Mouse (Mus musculus): ENCODE measurements around the gene Alk. TPM values are rescaled to one million over a fixed set of nuclear protein-coding genes. Genes with fewer than 3 reads are reported as not detected.

The Alk gene
- 1 to 10 TPM; 5.4 to 6.7 TPM for total RNA-seq (2021)
- long read RNA-seq, experiment 1, partial matches to known transcripts, result 0 of 2 reads
- long read RNA-seq, experiment 1, other reads (novel, unspliced or antisense), result 2 of 2 reads
- long read RNA-seq, experiment 2, partial matches to known transcripts, result 2 of 2 reads
- long read RNA-seq, experiment 2, other reads (novel, unspliced or antisense), result 0 of 2 reads

- no peak for TF ChIP-seq CTCF (conservative IDR thresholded peaks at IDR 0.05)
- DNase-seq (ENCODE audit: low spot score in 2 of 2), result peak; percentile 85 to 89
- H3K27ac ChIP-seq, result peak within 1 kb of the TSS; percentile 23; the same call in 1 of the 2 replicates
- H3K4me3 ChIP-seq, result peak within 1 kb of the TSS; percentile 55
These were observed at the start of gene Alk for GRCm38 (mm10) chr17:72604610-72604980. Gene Alk (minus strand): TSS chr17:72604627.

GRCm38 (mm10) chr17:72652801-72653200 lies 48.4 kb upstream of the Alk start:
- H3K27ac ChIP-seq, result no peak overlapping the region
- no peak for DNase-seq (ENCODE audit: low spot score in 2 of 2)
- TF ChIP-seq CTCF (conservative IDR thresholded peaks at IDR 0.05), result no peak
- no peak overlapping the region for H3K4me3 ChIP-seq

- no peak for DNase-seq (ENCODE audit: low spot score in 2 of 2)
- Histone ChIP-seq H3K4me3 (no peak overlapping the region), H3K27ac (no peak overlapping the region)
- TF ChIP-seq CTCF (conservative IDR thresholded peaks at IDR 0.05), result no peak
These were observed 44.3 kb upstream of the Alk start for GRCm38 (mm10) chr17:72648607-72649217.

GRCm38 (mm10) chr17:72646167-72646566 lies 41.7 kb upstream of the Alk start:
- Histone ChIP-seq H3K4me3 (no peak overlapping the region), H3K27ac (no peak overlapping the region)
- TF ChIP-seq CTCF (conservative IDR thresholded peaks at IDR 0.05), result no peak
- DNase-seq (ENCODE audit: low spot score in 2 of 2), result no peak

- Histone ChIP-seq H3K4me3 (no peak overlapping the region), H3K27ac (no peak overlapping the region)
- TF ChIP-seq CTCF (conservative IDR thresholded peaks at IDR 0.05), result no peak
- DNase-seq (ENCODE audit: low spot score in 2 of 2), result no peak
These were observed 35.7 kb upstream of the Alk start for GRCm38 (mm10) chr17:72640095-72640494.

- TF ChIP-seq CTCF (conservative IDR thresholded peaks at IDR 0.05), result no peak
- H3K27ac ChIP-seq, result no peak overlapping the region
- H3K4me3 ChIP-seq, result no peak overlapping the region
- no peak for DNase-seq (ENCODE audit: low spot score in 2 of 2)
These were observed 35.0 kb upstream of the Alk start for GRCm38 (mm10) chr17:72639400-72639799.

GRCm38 (mm10) chr17:72606251-72606650 lies 1.8 kb upstream of the Alk start:
- peak; percentile 86 for TF ChIP-seq CTCF (conservative IDR thresholded peaks at IDR 0.05)
- Histone ChIP-seq H3K4me3 (no peak overlapping the region), H3K27ac (no peak overlapping the region)
- DNase-seq (ENCODE audit: low spot score in 2 of 2), result peak; percentile 72 to 92

GRCm38 (mm10) chr17:72603886-72604609 lies 379 bp downstream of the Alk start:
- Histone ChIP-seq H3K4me3 (peak overlapping the region; percentile 55), H3K27ac (no peak overlapping the region)
- peak in 1 of 2 experiments; percentile 9 for DNase-seq (ENCODE audit: low spot score in 2 of 2)
- TF ChIP-seq CTCF (conservative IDR thresholded peaks at IDR 0.05), result no peak

GRCm38 (mm10) chr17:72603118-72603885 lies 1.1 kb downstream of the Alk start:
- Histone ChIP-seq H3K4me3 (peak overlapping the region; percentile 55), H3K27ac (no peak overlapping the region)
- DNase-seq (ENCODE audit: low spot score in 2 of 2), result peak; percentile 19 to 47
- TF ChIP-seq CTCF (conservative IDR thresholded peaks at IDR 0.05), result no peak

- no peak for DNase-seq (ENCODE audit: low spot score in 2 of 2)
- Histone ChIP-seq H3K27ac (no peak overlapping the region), H3K4me3 (no peak overlapping the region)
- TF ChIP-seq CTCF (conservative IDR thresholded peaks at IDR 0.05), result no peak
These were observed 3.6 kb downstream of the Alk start for GRCm38 (mm10) chr17:72600806-72601205.

- no peak for TF ChIP-seq CTCF (conservative IDR thresholded peaks at IDR 0.05)
- DNase-seq (ENCODE audit: low spot score in 2 of 2), result no peak
- no peak overlapping the region for H3K4me3 ChIP-seq
- H3K27ac ChIP-seq, result no peak overlapping the region
These were observed 16.8 kb downstream of the Alk start for GRCm38 (mm10) chr17:72587671-72588070.

- no peak for TF ChIP-seq CTCF (conservative IDR thresholded peaks at IDR 0.05)
- DNase-seq (ENCODE audit: low spot score in 2 of 2), result peak; percentile 29 to 52
- H3K4me3 ChIP-seq, result no peak overlapping the region
- no peak overlapping the region for H3K27ac ChIP-seq
These were observed 24.3 kb downstream of the Alk start for GRCm38 (mm10) chr17:72580142-72580541.

GRCm38 (mm10) chr17:72579321-72579720 lies 25.1 kb downstream of the Alk start:
- no peak for TF ChIP-seq CTCF (conservative IDR thresholded peaks at IDR 0.05)
- Histone ChIP-seq H3K4me3 (no peak overlapping the region), H3K27ac (no peak overlapping the region)
- no peak for DNase-seq (ENCODE audit: low spot score in 2 of 2)
